Mouse (Mus musculus): Measurements from ENCODE around the gene Hist1h2bc. TPM values are rescaled to one million over a fixed set of nuclear protein-coding genes. Genes with fewer than 3 reads are reported as not detected.
"Not testable (repeated sequence)": the region's sequence is repeated elsewhere in the genome, so short reads cannot be mapped to it uniquely, and the experiment has no call there.

Hist1h2bc gene
- 21.3 and 22.2 TPM in 2 replicates for polyA plus RNA-seq (2014; fragmentation: Nextera tagmentation; extraction: Ambion mirVana)

- WGBS: under 1% methylated on average over 32 of the region's 32 CpGs
- Histone ChIP-seq H3K9me3 (ENCODE audit: control insufficient read depth, low read length) (no peaks in the 10 kb centered on the region), H3K27me3 (ENCODE audit: control insufficient read depth, insufficient read depth, low read length) (no peaks in the 10 kb centered on the region), H3K36me3 (ENCODE audit: control insufficient read depth, insufficient read depth, low read length) (no peaks in the 10 kb centered on the region), H3K9ac (ENCODE audit: low read length) (peak within 1 kb of the TSS; percentile 68), H3K4me3 (ENCODE audit: low read depth, low read length) (peak within 1 kb of the TSS; percentile 37), H3K4me1 (ENCODE audit: control insufficient read depth, insufficient read depth, low read length) (0 out of 2 replicates have a peak, but pooled peaks cover 8% of the 10 kb centered on the region), H3K4me2 (ENCODE audit: low read depth) (peak within 1 kb of the TSS; percentile 55), H3K27ac (ENCODE audit: low read depth, low read length) (peak within 1 kb of the TSS; percentile 96)
- DNase-seq (ENCODE audit: low spot score): peak; percentile 86
- peak; percentile 99 for ATAC-seq (ENCODE audit: insufficient read depth, low FRiP score, low TSS enrichment)
These were observed at the start of gene Hist1h2bc, which contains the start of gene Hist1h2ac for GRCm38 (mm10) chr13:23683755-23684281. Hist1h2bc (plus strand) TSS chr13:23684199. Hist1h2ac (minus strand) TSS chr13:23683948.

- ATAC-seq (ENCODE audit: insufficient read depth, low FRiP score, low TSS enrichment) (no peak), DNase-seq (ENCODE audit: low spot score) (no peak)
- Histone ChIP-seq H3K4me2 (ENCODE audit: low read depth) (no peak overlapping the region), H3K9ac (ENCODE audit: low read length) (no peak overlapping the region), H3K27me3 (ENCODE audit: control insufficient read depth, insufficient read depth, low read length) (no peaks in the 10 kb centered on the region), H3K4me1 (ENCODE audit: control insufficient read depth, insufficient read depth, low read length) (no peaks in the 10 kb centered on the region), H3K4me3 (ENCODE audit: low read depth, low read length) (no peak overlapping the region), H3K36me3 (ENCODE audit: control insufficient read depth, insufficient read depth, low read length) (no peaks in the 10 kb centered on the region), H3K9me3 (ENCODE audit: control insufficient read depth, low read length) (no peaks in the 10 kb centered on the region), H3K27ac (ENCODE audit: low read depth, low read length) (no peak overlapping the region)
- 75% methylated on average over 6 of the region's 6 CpGs for WGBS
These were observed 24.2 kb upstream of the Hist1h2bc start for GRCm38 (mm10) chr13:23659636-23660366.

- H3K36me3 ChIP-seq (ENCODE audit: control insufficient read depth, insufficient read depth, low read length): no peaks in the 10 kb centered on the region
- H3K9me3 ChIP-seq (ENCODE audit: control insufficient read depth, low read length): no peaks in the 10 kb centered on the region
- no peak for DNase-seq (ENCODE audit: low spot score)
- no peaks in the 10 kb centered on the region for H3K27me3 ChIP-seq (ENCODE audit: control insufficient read depth, insufficient read depth, low read length)
- ATAC-seq (ENCODE audit: insufficient read depth, low FRiP score, low TSS enrichment): no peak
- no peak overlapping the region for H3K27ac ChIP-seq (ENCODE audit: low read depth, low read length)
- no peak overlapping the region for H3K9ac ChIP-seq (ENCODE audit: low read length)
- H3K4me1 ChIP-seq (ENCODE audit: control insufficient read depth, insufficient read depth, low read length): no peaks in the 10 kb centered on the region
- 80% methylated on average over 3 of the region's 3 CpGs for WGBS
- no peak overlapping the region for H3K4me2 ChIP-seq (ENCODE audit: low read depth)
- no peak overlapping the region for H3K4me3 ChIP-seq (ENCODE audit: low read depth, low read length)
These were observed 21.5 kb upstream of the Hist1h2bc start for GRCm38 (mm10) chr13:23662536-23662935.

DNA sequence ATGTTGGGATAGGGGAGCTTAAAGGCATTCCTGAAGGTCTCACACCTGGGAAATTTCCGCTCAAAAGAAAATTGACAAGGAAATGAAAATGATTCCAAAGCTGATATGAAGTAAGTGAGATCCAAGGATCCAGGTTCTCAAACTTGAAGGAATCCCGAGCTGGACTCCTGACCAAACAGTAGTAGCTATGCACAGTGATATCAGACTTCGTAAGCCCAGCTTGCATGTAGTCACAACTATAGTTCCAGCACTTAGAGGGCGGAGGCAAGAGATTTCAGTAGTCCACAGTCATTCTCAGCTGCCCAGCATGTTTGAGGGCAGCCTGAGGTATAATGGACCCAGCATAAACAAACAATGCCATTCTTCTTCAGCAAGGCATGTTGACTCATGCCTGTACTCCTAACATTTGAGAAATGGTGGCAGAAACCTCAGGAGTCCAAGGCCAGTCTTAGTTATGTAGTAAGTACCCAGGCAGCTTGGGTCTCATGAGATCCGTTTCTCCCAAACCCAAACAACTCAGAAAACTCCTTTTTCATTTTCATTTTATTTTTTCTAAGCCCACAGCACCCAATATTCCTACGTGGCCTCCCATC is 1.9 kb upstream of the Hist1h2bc start:
- DNase-seq (ENCODE audit: low spot score) (no peak), ATAC-seq (ENCODE audit: insufficient read depth, low FRiP score, low TSS enrichment) (no peak)
- H3K27ac ChIP-seq (ENCODE audit: low read depth, low read length): no peak overlapping the region
- 0 out of 2 replicates have a peak, but pooled peaks cover 8% of the 10 kb centered on the region for H3K4me1 ChIP-seq (ENCODE audit: control insufficient read depth, insufficient read depth, low read length)
- H3K9me3 ChIP-seq (ENCODE audit: control insufficient read depth, low read length): no peaks in the 10 kb centered on the region
- H3K4me2 ChIP-seq (ENCODE audit: low read depth): no peak overlapping the region
- no peaks in the 10 kb centered on the region for H3K36me3 ChIP-seq (ENCODE audit: control insufficient read depth, insufficient read depth, low read length)
- H3K9ac ChIP-seq (ENCODE audit: low read length): no peak overlapping the region
- whole genome bisulfite sequencing: 87% methylated on average over 6 of the region's 6 CpGs
- no peaks in the 10 kb centered on the region for H3K27me3 ChIP-seq (ENCODE audit: control insufficient read depth, insufficient read depth, low read length)
- no peak overlapping the region for H3K4me3 ChIP-seq (ENCODE audit: low read depth, low read length)

DNA sequence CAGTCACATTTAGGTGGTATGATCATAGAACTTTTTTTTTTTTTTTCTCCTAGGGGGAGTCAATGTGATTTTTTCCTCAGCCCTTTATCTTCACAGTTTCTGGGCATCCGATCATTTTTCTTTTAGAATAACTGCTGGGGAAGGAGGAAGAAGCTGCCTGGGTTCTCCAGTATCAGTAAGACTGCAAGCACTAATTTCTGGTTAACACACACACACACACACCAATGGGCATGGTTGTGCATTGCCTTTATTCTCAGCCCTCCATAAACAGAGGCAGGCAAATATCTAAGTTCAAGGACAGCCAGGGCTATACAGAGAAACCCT is 1.4 kb upstream of the Hist1h2bc start:
- DNase-seq (ENCODE audit: low spot score) (no peak), ATAC-seq (ENCODE audit: insufficient read depth, low FRiP score, low TSS enrichment) (no peak)
- no peaks in the 10 kb centered on the region for H3K27me3 ChIP-seq (ENCODE audit: control insufficient read depth, insufficient read depth, low read length)
- H3K36me3 ChIP-seq (ENCODE audit: control insufficient read depth, insufficient read depth, low read length): no peaks in the 10 kb centered on the region
- H3K9ac ChIP-seq (ENCODE audit: low read length): peak overlapping the region; percentile 42; the same call in 1 of the 2 replicates
- peak overlapping the region; percentile 96; the same call in 1 of the 2 replicates for H3K27ac ChIP-seq (ENCODE audit: low read depth, low read length)
- 61% methylated on average over 1 of the region's 1 CpGs for WGBS
- peak overlapping the region; percentile 50 for H3K4me2 ChIP-seq (ENCODE audit: low read depth)
- H3K9me3 ChIP-seq (ENCODE audit: control insufficient read depth, low read length): no peaks in the 10 kb centered on the region
- H3K4me1 ChIP-seq (ENCODE audit: control insufficient read depth, insufficient read depth, low read length): 0 out of 2 replicates have a peak, but pooled peaks cover 8% of the 10 kb centered on the region
- H3K4me3 ChIP-seq (ENCODE audit: low read depth, low read length): peak overlapping the region; percentile 37; the same call in 1 of the 2 replicates

GRCm38 (mm10) chr13:23682947-23683754 is 848 bp upstream of the Hist1h2bc start:
- WGBS: 15% methylated on average over 11 of the region's 30 CpGs
- peak overlapping the region; percentile 42 for H3K9ac ChIP-seq (ENCODE audit: low read length)
- peak overlapping the region; percentile 37 for H3K4me3 ChIP-seq (ENCODE audit: low read depth, low read length)
- peak; percentile 45 for ATAC-seq (ENCODE audit: insufficient read depth, low FRiP score, low TSS enrichment)
- H3K4me2 ChIP-seq (ENCODE audit: low read depth): peak overlapping the region; percentile 50
- not testable (repeated sequence) for H3K27me3 ChIP-seq (ENCODE audit: control insufficient read depth, insufficient read depth, low read length); H3K9me3 ChIP-seq (ENCODE audit: control insufficient read depth, low read length); DNase-seq (ENCODE audit: low spot score); H3K4me1 ChIP-seq (ENCODE audit: control insufficient read depth, insufficient read depth, low read length); H3K36me3 ChIP-seq (ENCODE audit: control insufficient read depth, insufficient read depth, low read length)
- peak overlapping the region; percentile 96 for H3K27ac ChIP-seq (ENCODE audit: low read depth, low read length)

DNA sequence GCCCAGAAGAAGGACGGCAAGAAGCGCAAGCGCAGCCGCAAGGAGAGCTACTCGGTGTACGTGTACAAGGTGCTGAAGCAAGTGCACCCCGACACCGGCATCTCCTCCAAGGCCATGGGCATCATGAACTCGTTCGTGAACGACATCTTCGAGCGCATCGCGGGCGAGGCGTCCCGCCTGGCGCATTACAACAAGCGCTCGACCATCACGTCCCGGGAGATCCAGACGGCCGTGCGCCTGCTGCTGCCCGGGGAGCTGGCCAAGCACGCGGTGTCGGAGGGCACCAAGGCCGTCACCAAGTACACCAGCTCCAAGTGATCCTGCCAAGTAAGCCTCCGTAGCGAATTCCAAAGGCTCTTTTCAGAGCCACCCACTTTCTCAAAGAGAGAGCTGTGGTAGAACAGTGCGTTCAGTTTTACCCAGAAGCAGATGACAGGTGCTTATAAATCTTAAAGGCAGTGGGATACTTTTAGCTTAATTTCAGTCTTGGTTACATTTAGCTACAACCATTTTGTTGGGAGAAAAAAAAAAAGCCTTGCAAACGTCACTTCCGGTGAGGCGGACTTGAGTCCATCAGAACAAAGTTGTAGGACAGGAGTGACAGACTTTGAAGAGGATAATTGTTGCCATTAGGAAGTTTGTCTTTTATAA is 421 bp downstream of the Hist1h2bc start:
- H3K27me3 ChIP-seq (ENCODE audit: control insufficient read depth, insufficient read depth, low read length); H3K9me3 ChIP-seq (ENCODE audit: control insufficient read depth, low read length): not testable (repeated sequence)
- peak; percentile 67 for DNase-seq (ENCODE audit: low spot score)

More for the DNA sequence above, 421 bp downstream of the Hist1h2bc start:
- under 1% methylated on average over 14 of the region's 37 CpGs for WGBS
- peak overlapping the region; percentile 96 for H3K27ac ChIP-seq (ENCODE audit: low read depth, low read length)
- peak overlapping the region; percentile 68 for H3K9ac ChIP-seq (ENCODE audit: low read length)
- not testable (repeated sequence) for H3K36me3 ChIP-seq (ENCODE audit: control insufficient read depth, insufficient read depth, low read length); H3K4me1 ChIP-seq (ENCODE audit: control insufficient read depth, insufficient read depth, low read length)
- peak overlapping the region; percentile 55 for H3K4me2 ChIP-seq (ENCODE audit: low read depth)
- peak overlapping the region; percentile 37 for H3K4me3 ChIP-seq (ENCODE audit: low read depth, low read length)
- peak; percentile 29 for ATAC-seq (ENCODE audit: insufficient read depth, low FRiP score, low TSS enrichment)

All from neural tube, embryonic 11.5 days (tissue).